Mouse (Mus musculus) liver, adult 2 months (tissue): ENCODE data around the gene Ect2l.

Experiments
- CTCF ChIP-seq: fragments of 200-500 bp; IDR thresholded peaks from 2 replicates; pipeline ENCODE4 v1.5.1; 2011; ENCODE audit warnings: low read depth, low read length, control low read depth
- POLR2A ChIP-seq: fragments of 200-500 bp; IDR thresholded peaks from 2 replicates; pipeline ENCODE4 v1.6.1; 2011; ENCODE audit warnings: low read length, control low read depth; ENCODE audit not compliant: insufficient read depth; ENCODE audit errors: extremely low read depth

DNA sequence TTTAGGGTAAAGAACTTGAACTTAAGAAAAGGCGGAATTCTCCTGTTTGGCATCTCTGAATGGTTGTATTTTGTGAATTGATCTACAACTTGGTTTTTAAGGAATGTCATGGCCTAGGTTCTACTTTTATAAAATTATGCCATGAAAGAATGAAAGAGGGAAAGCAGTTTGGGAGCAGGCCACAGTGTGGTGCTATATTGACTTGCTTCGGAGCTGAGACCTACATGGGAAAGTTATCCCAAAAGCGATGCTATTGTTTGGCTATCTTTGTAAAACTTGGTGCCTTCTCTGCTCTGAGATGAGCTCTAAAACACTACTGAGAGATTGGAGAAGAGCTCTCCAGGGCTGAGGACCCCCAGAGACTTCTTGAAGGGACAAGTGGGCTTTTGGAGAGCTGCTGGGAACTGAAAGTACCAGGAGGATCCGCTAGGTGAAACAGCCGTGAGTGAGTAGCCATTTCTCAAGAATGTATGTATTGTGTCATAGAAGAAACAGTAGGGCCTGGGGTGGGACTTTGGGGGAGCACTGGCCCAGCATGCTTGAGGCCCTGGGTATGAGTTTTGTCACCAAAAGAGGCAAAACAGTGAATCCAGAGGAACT, 25.7 kb upstream of the Ect2l start:
- TF ChIP-seq CTCF = no peak
- no peak for TF ChIP-seq POLR2A
